Mouse (Mus musculus) cerebellum, adult 2 months (tissue): ENCODE measurements around the gene Fndc3b.

Experiments
- CTCF ChIP-seq: fragments of 200-500 bp; IDR thresholded peaks from 2 replicates; pipeline ENCODE4 v1.5.1; 2011; ENCODE audit warnings: low read depth, mild to moderate bottlenecking, control low read depth, low read length, moderate library complexity, borderline replicate concordance; ENCODE audit not compliant: insufficient read depth
- POLR2A ChIP-seq: fragments of 200-500 bp; IDR thresholded peaks from 2 replicates; pipeline ENCODE4 v1.6.1; 2011; ENCODE audit warnings: low read length, control low read depth, borderline replicate concordance; ENCODE audit not compliant: insufficient read depth

GRCm38 (mm10) chr3:27427406-27427805, 283.7 kb downstream of the Fndc3b start:
- TF ChIP-seq CTCF = no peak
- no peak for TF ChIP-seq POLR2A
